Mouse (Mus musculus) forebrain, postnatal 0 days (tissue): ENCODE results near the gene Gm9887. TPM values are rescaled to one million over a fixed set of nuclear protein-coding genes. Genes with fewer than 3 reads are reported as not detected.
"Not testable (repeated sequence)": the region's sequence is repeated elsewhere in the genome, so short reads cannot be mapped to it uniquely, and the experiment has no call there.

Experiments
- ATAC-seq: fragments of 200-750 bp; cut with Nextera tagmentation; 2 replicates; pipeline ENCODE4 v1.8.0; 2017; ENCODE audit warnings: mild to moderate bottlenecking, moderate library complexity
- DNase-seq: peaks from one replicate; pipeline ENCODE4 v3.0.0-alpha.2; 2015
- H3K27ac ChIP-seq: fragments of 300-500 bp; sonication (generic); 2 replicates; pipeline ENCODE4 v1.5.1; 2014; ENCODE audit warnings: low read depth, mild to moderate bottlenecking, antibody characterized with exemption, low read length, moderate library complexity, mixed read lengths
- H3K27me3 ChIP-seq: fragments of 300-500 bp; sonication (generic); 2 replicates; pipeline ENCODE4 v1.6.1; 2014; ENCODE audit warnings: mild to moderate bottlenecking, low read length, mixed read lengths; ENCODE audit not compliant: insufficient read depth
- H3K36me3 ChIP-seq: fragments of 300-500 bp; sonication (generic); 2 replicates; pipeline ENCODE4 v1.6.1; 2014; ENCODE audit warnings: mild to moderate bottlenecking, moderate library complexity; ENCODE audit not compliant: insufficient read depth
- H3K4me1 ChIP-seq: fragments of 300-500 bp; sonication (generic); 2 replicates; pipeline ENCODE4 v1.6.1; 2014; ENCODE audit warnings: antibody characterized with exemption; ENCODE audit not compliant: insufficient read depth
- H3K4me2 ChIP-seq: fragments of 300-500 bp; sonication (generic); 2 replicates; pipeline ENCODE4 v1.6.1; 2014; ENCODE audit warnings: low read depth, mild to moderate bottlenecking, moderate library complexity
- H3K4me3 ChIP-seq: fragments of 300-500 bp; sonication (generic); 2 replicates; pipeline ENCODE4 v1.5.1; 2014; ENCODE audit warnings: low read depth, low read length, mixed read lengths
- H3K9ac ChIP-seq: fragments of 300-500 bp; sonication (generic); 2 replicates; pipeline ENCODE4 v1.6.1; 2014; ENCODE audit warnings: mild to moderate bottlenecking
- H3K9me3 ChIP-seq: fragments of 300-500 bp; sonication (generic); 2 replicates; pipeline ENCODE4 v1.6.1; 2016; ENCODE audit warnings: low read length
- CTCF ChIP-seq: sonication (generic); IDR thresholded peaks from 2 replicates; pipeline ENCODE4 v1.5.1; 2016; ENCODE audit warnings: antibody characterized with exemption, control low read depth, low read depth
- WGBS: fragments of 180-500 bp; shearing (Covaris S2); extraction: QIAGEN DNeasy Blood & Tissue Kit; methylation state at CpG from one replicate; pipeline ENCODE4 v1.1.7; 2014; 5-methylcytosine and 5-hydroxymethylcytosine counted together
- polyA plus RNA-seq: library from polyadenylated mRNA; unstranded; fragments of >200 nt; fragmentation: Nextera tagmentation; extraction: Ambion mirVana; gene quantifications from 2 replicates; pipeline ENCODE4 v1.2.1, GENCODE M21; 2015
- total RNA-seq: library from RNA; depleted of rRNA; stranded (reverse); fragments of >200 nt; gene quantifications from 2 replicates; pipeline ENCODE4 v1.2.3, GENCODE M21; 2014

The Gm9887 gene
- total and polyA plus RNA-seq, 2 experiments from 2014 or later = 1.8 TPM

DNA sequence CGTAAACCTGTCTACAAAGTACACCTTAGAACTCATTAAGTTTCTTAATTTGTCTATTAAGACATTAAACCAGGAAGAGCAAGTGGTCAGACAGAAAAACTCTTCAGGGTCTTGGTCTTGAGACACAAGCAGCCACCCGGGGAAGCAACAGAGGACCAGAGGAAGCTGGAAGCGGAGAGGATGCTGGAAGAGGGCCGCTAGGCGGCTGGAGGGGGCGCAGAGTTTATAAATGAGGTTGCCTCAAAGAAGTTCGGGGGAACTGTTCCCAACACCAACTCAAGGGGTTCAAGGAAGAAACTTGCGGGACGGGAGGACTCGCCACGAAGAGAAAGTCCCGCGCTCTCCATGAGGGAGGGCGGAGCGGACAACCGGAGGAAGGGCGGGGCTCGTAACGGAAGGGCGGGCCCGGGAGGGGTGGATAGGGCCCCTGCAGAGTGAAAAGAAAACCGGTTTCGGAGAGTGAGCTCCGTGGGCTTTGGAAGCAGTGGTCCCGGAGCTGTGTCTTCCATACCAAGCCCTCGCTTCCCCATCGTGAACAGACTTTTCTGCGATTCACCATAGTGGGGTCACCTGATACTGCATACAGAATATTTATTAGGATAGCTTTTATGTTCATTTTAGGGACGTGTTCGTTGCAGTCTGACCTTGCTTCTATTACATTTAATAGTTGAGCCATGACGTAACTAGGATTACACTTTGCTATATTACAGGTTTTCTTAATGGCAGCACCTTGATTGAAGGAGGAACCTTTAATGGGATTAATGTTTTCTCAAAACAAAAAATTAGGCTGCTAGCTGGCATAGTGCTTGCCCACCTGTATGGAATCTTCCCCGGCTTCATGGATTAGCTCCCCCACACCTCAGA, 8.1 kb downstream of the Gm9887 start:
- Histone ChIP-seq H3K4me3 (peak overlapping the region; percentile 46), H3K4me1 (no peaks in the 10 kb centered on the region), H3K9me3 (no peaks in the 10 kb centered on the region), H3K27me3 (no peaks in the 10 kb centered on the region), H3K9ac (peak overlapping the region; percentile 37), H3K36me3 (no peaks in the 10 kb centered on the region), H3K4me2 (peak overlapping the region; percentile 83), H3K27ac (no peak overlapping the region)
- WGBS = 4% methylated on average over 32 of the region's 32 CpGs
- ATAC-seq (no peak), DNase-seq (peak; percentile 26)
- TF ChIP-seq CTCF = peak; percentile 49

- 96% methylated on average over 7 of the region's 7 CpGs for WGBS
- ATAC-seq = not testable (repeated sequence)
Observed at GRCm38 (mm10) chr12:69363110-69363509, 9.1 kb downstream of the Gm9887 start.

DNA sequence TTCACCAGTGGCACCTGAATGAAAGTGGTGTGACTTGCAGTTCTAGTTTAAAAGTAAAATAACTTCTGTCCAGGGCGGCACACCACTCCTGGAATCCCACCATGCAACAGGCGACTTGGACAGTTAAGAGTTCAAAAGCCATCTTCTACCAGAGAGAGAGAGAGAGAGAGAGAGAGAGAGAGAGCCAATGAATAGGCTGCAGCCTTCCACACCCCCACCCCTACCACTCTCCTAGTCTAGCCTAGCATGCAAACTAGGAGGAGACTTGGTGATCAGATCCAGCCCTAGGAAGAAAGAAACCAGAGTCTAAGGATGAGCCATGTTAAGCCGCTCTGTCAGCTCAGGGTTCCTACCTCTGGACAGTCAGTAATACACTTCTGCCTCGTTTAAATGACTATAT, 9.9 kb downstream of the Gm9887 start:
- ATAC-seq (no peak), DNase-seq (no peak)
- no peaks in the 10 kb centered on the region for H3K4me1 ChIP-seq
- H3K4me2 ChIP-seq = peak overlapping the region; percentile 58
- no peak overlapping the region; the same call in 1 of the 2 replicates for H3K4me3 ChIP-seq
- H3K9ac ChIP-seq = no peak overlapping the region
- no peaks in the 10 kb centered on the region for H3K9me3 ChIP-seq
- H3K36me3 ChIP-seq = no peaks in the 10 kb centered on the region
- H3K27me3 ChIP-seq = no peaks in the 10 kb centered on the region
- 0 out of 2 replicates have a peak overlapping the region, but pooled peaks have one; percentile 89 for H3K27ac ChIP-seq
- WGBS = 52% methylated on average over 4 of the region's 4 CpGs
- no peak for TF ChIP-seq CTCF

More at GRCm38 (mm10) chr12:69363110-69363509, 9.1 kb downstream of the Gm9887 start:
- not testable (repeated sequence) for H3K27me3 ChIP-seq, DNase-seq, H3K9ac ChIP-seq, H3K27ac ChIP-seq, H3K9me3 ChIP-seq, H3K36me3 ChIP-seq, H3K4me3 ChIP-seq, H3K4me2 ChIP-seq, H3K4me1 ChIP-seq

- Histone ChIP-seq H3K27me3 (no peaks in the 10 kb centered on the region), H3K9me3 (no peaks in the 10 kb centered on the region), H3K4me1 (no peaks in the 10 kb centered on the region), H3K4me2 (peak overlapping the region; percentile 58), H3K9ac (peak overlapping the region; percentile 69), H3K27ac (peak overlapping the region; percentile 89), H3K4me3 (peak overlapping the region; percentile 57), H3K36me3 (no peaks in the 10 kb centered on the region)
- ATAC-seq (no peak), DNase-seq (no peak)
- WGBS = 4% methylated on average over 10 of the region's 10 CpGs
- no peak for TF ChIP-seq CTCF
Observed at GRCm38 (mm10) chr12:69361919-69362318, 10.3 kb downstream of the Gm9887 start.

DNA sequence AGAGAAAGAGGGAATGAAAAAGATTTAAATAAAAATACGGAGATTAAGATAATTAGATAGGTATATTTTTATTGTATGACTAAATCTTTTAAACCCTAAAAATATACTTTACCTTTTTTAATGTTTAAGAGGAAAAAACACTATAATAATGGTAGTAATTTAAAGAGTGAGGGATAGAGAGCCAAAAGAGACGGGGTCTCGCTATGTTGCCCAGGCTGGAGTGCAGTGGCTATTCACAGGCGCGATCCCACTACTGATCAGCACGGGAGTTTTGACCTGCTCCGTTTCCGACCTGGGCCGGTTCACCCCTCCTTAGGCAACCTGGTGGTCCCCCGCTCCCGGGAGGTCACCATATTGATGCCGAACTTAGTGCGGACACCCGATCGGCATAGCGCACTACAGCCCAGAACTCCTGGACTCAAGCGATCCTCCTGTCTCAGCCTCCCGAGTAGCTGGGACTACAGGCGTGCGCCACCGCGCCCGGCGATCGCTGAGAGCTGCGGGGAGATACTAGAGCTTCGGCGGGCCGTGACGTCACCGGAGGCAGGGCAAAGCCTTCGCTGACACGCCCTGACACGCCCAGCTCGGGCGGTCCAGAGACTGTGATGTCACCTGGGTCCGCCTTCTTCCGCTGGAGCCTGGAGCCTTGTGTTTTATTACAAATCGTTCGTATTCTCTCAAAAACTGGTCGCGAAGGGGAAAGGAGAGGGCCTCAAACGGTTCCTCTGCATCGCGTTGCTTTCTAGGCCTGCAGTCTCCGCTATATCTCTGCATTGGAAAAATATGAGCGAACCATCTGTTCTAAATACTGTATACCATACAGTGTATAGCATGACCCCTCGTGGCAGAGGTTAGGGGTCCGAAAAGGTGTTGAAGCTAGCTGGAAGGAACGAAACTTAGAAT, 11.0 kb downstream of the Gm9887 start:
- ATAC-seq = peak; percentile 96
- peak; percentile 16; the same call in 1 of the 2 replicates for TF ChIP-seq CTCF
- not testable (repeated sequence) for H3K4me1 ChIP-seq, H3K9me3 ChIP-seq, H3K36me3 ChIP-seq, H3K27me3 ChIP-seq
- Histone ChIP-seq H3K27ac (peak overlapping the region; percentile 89), H3K4me3 (peak overlapping the region; percentile 57), H3K9ac (peak overlapping the region; percentile 69), H3K4me2 (peak overlapping the region; percentile 58)
- peak; percentile 99 for DNase-seq
- WGBS = under 1% methylated on average over 39 of the region's 50 CpGs

- Histone ChIP-seq H3K4me3 (no peak overlapping the region), H3K27ac (no peak overlapping the region), H3K4me1 (no peaks in the 10 kb centered on the region), H3K36me3 (no peaks in the 10 kb centered on the region), H3K27me3 (no peaks in the 10 kb centered on the region), H3K9me3 (no peaks in the 10 kb centered on the region), H3K9ac (no peak overlapping the region), H3K4me2 (no peak overlapping the region)
- WGBS = 16% methylated on average over 5 of the region's 5 CpGs
- DNase-seq = peak; percentile 81
- TF ChIP-seq CTCF = peak; percentile 85
- ATAC-seq = peak; percentile 29
Observed at GRCm38 (mm10) chr12:69360655-69360996, 11.6 kb downstream of the Gm9887 start.

- Histone ChIP-seq H3K4me3 (peak overlapping the region; percentile 71), H3K4me2 (peak overlapping the region; percentile 64), H3K9ac (peak overlapping the region; percentile 76), H3K27me3 (no peaks in the 10 kb centered on the region), H3K27ac (no peak overlapping the region), H3K9me3 (no peaks in the 10 kb centered on the region), H3K36me3 (peaks cover 11% of the 10 kb centered on the region), H3K4me1 (no peaks in the 10 kb centered on the region)
- DNase-seq = no peak
- no peak for TF ChIP-seq CTCF
- WGBS = 5% methylated on average over 13 of the region's 13 CpGs
- ATAC-seq = no peak
Observed at GRCm38 (mm10) chr12:69357300-69357646, 15.0 kb downstream of the Gm9887 start.
